Mouse (Mus musculus): ENCODE measurements at regions not wholly inside any gene's neighbourhood (a gene's known extent, or its start where the extent isn't known, plus 50 kb on each side); places are given as distances from the start of the nearest gene placed in this dataset.

DNA sequence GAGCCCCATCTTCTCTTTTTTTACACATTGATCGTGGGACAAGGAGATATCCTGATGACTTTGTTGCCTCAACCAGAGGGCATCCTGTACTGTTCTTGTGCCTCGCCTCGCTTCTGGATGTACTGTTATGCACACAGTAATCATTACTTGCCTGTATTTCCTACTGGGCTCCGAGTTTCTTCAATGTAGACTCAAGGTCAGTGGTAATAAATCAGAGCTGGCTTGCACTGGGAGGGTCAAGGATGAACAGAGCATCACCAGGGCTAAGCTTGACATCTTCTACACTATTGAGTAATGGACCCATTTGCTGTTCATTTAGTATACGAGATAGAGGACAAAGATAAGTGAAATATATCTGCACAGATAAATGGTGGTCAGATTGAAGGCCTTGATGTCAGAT, 295.1 kb upstream of the Igfbp3 start:
- no peak for DNase-seq (ENCODE audit: low spot score)

DNA sequence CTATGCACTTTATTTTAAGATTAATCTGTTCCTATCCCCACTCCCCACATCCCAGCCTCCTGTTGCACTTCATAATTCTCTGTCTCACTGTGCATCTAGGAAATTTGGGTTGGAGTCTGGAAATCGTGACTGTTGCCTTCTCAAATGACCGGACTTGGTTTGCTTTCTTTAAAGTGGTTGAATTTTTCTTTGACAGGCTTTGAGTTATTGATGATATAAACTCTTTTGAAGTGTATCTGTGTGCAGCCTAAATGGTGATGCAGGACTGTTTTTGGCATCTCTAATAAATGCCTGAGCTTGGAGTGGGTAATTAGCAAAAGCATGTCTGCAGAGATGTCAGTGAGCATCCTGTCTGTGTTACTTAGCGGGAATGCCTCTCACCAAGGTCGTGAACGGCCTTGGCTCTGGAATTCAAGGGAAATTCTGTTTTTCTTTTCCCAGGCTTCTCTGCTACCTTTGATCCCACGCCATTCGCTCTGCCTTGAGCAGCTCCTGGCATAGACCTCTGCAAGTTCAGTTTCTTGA, 292.8 kb upstream of the Igfbp3 start:
- no peak for DNase-seq (ENCODE audit: low spot score)

DNA sequence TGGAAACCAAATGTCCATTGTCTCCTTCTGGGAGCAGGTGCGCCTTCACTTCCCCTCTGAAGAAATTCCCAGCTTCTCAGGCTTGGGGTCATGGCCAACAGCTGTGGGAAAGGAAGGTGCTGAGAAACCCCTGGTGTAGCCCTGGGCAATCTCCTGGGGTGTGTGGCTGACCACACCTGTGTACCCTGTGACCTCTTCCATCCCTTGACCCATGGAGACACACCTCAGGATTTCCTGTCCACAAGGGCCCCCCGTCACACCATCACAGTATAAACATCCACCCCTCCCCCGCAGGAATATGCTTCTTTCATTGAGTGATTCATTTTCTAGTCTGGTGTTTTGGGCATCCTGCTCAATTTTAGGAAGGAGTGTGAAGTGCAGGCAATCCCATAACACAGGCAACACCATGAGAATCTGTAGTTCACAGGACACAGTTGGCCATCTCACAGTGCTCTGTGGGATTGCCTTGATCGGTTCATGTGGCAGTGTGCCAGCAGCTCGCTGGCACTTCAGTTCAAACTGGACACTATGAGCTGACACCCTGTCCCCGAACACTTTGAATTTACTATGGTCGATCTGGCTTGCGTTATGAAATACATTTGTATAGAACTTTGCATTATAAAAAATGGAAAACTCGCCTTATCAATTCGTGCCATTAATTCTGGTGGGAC, 291.1 kb upstream of the Igfbp3 start:
- no peak for DNase-seq (ENCODE audit: low spot score)

DNA sequence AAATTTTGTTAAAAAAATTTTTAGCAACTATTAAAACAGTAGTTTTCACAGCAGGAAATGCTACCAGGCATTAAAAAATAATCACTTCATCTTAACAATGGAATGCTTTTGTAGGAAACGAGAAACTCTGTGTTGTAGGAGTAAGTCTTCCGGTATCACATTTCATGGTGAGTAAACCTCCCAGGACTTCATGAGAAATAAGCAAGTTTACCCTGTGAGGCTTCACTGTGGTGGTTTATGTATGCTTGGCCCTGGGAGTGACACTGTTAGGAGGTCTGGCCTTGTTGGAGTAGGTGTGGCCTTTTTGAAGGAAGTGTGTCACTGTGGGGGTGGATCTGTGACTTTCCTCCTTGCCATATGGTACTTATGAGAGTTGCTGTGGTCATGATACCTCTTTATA, 289.0 kb upstream of the Igfbp3 start:
- DNase-seq (ENCODE audit: low spot score) = no peak

DNA sequence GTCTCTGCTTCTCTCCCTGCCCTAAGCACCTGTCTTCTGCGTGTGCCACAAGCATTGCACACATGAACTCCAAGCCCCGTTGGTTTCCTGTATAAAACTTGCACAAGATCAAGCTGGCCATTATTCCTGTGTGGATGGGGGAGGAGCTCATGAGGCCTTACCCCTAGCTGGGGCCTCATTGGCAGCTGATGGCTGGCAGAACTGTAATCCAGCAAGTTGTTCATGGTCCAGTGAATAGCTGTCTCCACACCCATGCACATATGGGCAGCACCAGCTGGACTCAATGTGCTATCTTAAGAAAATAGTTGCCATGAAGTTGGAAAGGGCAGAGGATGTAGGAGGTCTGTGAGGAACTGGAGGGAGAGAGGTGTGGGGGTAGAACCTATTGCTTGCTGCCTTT, 288.3 kb upstream of the Igfbp3 start:
- no peak for DNase-seq (ENCODE audit: low spot score)

DNA sequence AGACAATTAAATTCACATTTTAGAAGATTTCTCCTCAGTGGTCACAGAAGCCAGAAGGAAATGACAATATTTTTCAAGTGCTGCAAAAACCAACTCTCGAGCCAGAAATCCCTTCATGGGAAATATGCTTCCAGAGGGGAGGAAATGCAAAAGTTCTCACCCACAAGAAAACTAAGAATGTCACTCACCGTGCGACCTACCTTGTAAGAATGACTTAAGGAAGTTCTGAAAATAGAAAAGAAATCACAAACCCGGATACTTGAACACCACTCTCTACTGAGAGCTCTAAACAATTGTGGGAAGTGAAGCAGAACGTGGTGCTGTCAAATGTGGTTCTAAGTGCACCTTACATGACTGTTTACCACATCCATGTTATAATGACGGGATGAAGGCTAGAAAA, 284.1 kb upstream of the Igfbp3 start:
- no peak for DNase-seq (ENCODE audit: low spot score)

DNA sequence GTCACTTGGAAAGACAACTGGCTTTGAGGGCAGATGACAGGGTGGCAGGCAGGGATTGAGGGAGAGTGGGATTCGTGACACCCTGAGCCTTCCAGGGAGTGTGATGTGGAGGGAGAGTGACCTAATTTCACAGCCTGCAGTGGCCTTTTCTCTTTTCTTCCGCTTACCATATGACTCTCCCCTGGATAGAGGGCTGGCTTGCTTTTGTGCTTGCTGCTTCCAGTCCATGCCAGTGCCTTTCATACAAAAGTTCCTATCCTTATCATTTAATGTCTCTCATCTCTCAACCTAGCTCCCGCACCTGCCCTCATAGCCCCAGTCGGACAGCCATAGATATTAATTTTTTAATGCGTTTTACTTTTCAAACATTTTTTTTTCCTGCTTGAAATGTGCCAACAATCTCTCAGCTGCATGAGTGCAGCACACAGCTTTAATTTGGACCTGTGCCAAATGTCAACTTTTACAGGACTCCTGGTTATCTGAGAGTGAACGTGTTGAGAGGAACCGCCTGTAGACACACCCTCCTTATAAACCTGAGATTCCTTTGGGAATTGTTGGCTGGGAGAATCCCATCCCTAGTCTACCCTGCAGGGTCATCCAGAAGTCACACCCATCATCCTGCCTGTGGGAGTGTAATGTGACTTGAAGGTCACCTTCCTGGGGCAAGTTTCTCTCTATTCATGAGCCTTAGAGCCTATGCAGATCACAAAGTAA, 260.3 kb upstream of the Igfbp3 start:
- DNase-seq (ENCODE audit: low spot score) = no peak

DNA sequence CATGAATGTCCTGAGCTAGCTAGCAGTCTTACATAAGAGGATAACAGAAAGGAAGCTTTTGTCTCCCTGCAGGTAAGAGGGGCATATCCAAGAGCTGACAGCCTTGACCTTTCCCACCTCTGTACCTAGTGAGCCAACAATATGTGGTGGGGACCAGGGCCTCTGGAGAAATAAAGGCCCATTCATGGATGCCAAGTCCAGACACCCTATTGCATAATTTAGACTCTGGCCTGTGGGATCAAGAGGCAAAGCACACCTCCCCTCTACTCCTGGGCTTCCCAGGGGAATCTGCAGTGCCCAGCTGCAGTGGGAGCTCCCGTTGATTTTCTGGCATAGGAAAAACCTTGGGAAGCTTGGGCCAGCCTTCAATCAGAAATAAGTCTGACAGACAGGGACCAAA, 251.8 kb upstream of the Igfbp3 start:
- DNase-seq (ENCODE audit: low spot score) = no peak

DNA sequence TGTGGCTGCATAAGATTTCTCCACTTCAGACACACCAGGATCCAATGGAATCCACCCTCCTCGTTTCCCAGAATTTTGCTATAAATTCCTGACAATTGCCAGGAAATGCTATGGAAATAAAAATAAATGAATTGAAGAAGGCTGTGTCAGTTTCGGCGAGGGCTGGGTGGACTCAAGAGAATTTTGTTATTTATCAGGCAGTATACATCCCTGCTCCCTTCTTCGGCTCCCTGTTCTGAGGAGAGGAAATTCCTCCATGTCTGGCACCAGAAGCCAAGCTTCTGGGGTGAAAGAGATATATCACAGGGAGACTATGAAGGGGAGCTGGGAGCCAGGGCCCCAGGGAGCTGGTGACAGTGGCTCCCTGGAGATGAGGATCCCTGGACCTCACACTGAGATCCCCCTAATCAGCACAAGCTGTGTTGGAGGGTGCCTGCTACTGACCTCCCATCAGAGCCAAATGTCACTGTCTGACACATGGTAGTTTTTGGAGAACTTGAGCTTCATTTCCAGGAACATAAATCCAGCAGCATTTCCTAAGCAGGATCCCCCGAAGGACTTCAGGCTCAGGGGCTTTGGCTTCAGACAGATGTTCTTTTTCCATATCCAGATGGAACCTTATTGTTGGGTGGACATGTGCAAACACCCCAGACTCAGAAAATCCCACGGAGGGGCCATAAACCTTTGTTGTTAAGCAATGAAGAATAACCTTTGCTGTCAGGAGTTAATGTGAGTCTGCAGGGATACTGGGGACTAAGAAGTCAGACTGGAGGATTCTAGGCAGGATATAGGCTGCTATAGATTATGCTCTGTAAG, 248.4 kb upstream of the Igfbp3 start:
- DNase-seq (ENCODE audit: low spot score) = no peak

DNA sequence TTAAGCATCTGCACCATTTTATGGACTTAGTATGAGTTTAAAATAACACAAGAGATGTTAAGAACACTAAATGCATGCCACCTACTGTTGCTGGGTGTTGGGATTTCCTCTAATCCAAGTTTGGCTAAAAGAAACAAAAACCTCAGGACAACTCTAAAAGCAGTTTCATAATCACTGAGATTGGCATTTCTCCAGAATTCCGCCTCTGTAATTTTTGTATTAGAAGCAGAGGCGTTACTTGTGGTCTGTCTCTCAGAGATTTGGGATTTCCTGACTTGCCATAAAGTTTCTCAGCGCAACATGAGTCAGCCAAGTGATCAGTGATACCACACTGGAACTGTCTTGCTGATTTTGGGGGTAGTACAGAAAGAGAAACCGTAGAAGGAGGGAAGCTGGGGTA, 238.0 kb upstream of the Igfbp3 start:
- DNase-seq (ENCODE audit: low spot score) = no peak

DNA sequence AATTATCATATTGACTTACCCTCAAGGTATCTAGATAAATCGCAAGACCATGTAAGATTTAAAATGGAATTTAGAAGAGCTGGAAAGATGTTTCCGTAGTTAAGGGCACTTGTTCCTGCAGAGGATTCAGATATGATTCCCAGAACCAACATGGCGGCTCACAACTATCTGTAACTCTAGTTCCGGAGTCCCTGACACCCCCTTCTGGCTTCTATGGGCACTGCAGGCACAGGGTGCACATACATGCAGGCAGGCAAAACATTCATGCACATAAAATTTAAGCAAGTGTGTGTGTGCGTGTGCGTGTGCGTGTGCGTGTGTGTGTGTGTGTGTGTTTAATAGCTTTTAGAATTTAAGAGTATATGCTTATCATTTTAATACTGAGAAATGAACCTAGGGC, 230.8 kb upstream of the Igfbp3 start:
- no peak for DNase-seq (ENCODE audit: low spot score)

DNA sequence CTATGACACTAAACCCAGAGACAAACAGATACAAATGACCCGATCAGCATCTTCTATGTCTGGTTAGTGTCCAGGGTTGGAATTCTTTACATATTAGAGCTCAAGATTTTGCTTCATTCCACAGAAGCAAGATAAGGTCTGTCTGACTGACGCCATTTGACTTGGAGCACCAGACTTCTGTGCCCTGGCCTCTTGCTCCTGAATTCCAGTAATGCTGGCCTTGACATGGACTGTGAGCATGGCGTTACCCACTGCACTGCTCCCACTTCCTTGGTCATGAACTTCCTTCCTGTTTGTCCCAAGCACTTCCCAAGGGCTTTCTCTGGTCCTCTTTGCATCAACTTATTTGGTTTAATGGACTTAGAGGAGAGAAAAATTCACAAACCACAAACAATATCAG, 225.6 kb upstream of the Igfbp3 start:
- no peak for DNase-seq (ENCODE audit: low spot score)

DNA sequence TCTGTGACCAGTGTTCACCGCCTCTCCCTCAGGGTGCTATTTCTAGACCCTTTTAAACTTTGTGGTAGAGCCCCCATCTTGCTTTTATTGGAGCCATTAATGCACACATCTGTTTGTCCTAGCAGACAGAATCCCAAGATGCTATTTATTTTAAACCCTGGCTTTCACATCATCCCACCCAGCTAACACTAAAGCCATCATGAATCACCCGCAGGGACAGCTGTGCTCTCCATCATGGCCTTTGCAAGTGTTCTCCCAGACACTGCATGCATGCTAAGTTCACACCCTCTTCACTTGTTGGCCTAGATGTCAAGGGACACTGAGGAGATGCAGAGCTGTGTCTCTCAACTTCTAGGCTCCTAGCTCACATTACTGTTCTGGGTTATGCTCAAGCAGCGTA, 220.9 kb upstream of the Igfbp3 start:
- DNase-seq (ENCODE audit: low spot score) = no peak

DNA sequence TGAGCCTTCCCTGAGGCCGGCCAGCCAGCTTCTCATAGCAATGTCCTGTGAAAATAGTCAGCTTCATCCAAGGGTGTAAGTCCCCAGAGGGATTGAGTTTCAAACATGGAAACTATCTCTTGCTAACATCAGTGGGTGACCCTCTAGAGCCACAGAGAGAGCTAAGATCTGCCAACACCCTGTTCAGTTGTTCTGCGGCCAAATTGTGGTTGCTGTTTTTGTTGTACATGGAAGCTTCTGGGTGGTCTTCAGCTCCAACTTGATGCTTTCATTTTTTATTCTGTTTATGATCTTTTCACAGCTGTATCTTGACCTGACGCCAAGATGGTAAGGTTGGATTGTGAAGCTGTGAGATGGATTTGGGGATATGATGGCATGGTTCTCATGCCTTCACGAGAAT, 214.0 kb upstream of the Igfbp3 start:
- no peak for DNase-seq (ENCODE audit: low spot score)

DNA sequence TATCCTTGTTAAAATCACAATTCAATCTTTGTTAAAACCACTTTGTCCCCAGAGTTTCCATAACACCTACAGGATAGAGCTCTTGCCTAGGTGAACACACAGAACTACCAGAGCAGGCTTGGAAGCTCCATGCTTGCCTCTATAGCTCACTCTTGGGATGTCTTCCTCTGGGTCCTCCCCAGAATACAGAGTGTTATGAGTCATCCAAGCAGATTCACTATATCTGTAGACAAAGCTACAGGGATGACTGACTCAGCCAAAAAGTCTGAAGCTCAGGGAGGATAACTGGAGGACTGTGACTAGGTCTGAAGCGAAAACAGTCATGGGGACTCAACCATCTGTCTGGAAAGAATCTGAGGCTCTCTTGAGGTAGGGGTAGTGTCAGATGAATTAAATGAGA, 211.5 kb upstream of the Igfbp3 start:
- no peak for DNase-seq (ENCODE audit: low spot score)

DNA sequence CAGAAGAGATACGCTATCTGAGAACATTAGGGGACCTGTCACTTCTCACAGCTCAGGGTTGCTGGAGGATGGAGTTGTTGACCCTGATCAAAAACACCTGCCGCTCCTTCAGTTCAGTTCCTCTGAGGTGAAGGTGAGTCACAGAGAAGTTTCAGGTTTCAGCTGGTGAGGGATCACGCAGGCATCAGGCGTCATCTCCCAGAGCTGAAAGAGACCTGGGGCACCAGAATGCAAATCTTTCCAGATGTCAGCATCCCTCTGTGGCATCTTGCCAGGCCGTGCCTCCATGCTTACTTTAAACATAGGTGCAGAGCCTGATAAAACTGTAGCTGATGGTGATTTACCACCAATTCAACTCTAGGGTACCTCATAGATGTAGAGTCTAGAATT, 210.4 kb upstream of the Igfbp3 start:
- DNase-seq (ENCODE audit: low spot score) = no peak

DNA sequence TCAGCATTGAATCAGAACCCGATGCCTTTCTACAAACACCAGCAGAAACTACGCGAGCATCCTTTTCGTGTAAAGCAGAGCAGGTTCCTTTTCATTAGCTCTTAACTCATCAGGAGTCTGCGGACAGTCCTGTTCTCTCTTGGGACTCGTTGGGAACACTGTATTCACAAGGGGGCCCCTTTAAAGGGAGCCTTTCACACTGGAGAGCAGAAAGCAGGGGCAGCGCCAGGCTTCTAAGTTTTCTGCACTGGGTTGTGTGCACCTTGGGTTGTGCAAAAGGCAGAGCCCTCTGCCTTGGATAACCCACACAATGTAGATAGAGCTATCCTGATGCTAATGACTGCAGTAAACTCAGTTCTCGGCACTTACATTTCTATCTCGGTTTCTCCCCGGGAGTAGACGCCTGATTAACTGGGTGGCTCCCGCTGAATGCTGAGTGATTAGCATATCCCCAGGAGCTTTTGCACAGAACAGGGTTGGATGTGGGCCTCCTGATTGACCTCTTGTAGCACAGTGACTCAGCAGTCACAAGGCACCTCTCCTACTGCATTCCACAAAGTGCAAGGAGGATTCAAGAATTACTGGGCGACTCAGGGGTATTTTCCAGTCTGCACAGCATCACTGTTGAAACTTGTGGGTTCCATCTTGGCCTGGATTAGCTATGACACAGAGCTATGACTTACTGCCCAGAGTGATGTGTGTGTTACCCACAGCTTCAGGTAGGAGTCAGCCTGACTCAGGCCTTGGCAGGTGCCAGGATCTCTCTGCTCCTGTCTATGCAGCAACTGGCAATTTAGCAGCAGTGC, 209.8 kb upstream of the Igfbp3 start:
- peak; percentile 4 for DNase-seq (ENCODE audit: low spot score)

DNA sequence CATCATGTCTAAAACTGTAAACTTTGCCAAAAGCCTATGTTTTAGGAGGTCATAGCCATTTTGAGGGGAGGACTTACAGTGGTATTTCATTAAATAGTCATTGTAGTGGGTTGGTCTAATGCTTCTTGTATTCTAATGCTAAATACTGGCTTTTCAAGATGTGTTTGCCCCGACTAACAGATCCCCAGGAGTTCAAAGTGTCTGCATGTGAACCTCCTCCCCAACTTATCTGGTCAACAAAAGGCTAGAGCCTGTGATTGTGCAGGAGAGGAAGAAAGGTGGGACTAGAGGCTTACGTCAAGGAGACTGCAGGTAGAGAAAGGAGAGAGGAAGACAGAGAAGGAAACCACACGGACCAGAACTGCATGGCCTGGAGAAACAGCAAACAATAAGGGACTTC, 198.9 kb upstream of the Igfbp3 start:
- no peak for DNase-seq (ENCODE audit: low spot score)

DNA sequence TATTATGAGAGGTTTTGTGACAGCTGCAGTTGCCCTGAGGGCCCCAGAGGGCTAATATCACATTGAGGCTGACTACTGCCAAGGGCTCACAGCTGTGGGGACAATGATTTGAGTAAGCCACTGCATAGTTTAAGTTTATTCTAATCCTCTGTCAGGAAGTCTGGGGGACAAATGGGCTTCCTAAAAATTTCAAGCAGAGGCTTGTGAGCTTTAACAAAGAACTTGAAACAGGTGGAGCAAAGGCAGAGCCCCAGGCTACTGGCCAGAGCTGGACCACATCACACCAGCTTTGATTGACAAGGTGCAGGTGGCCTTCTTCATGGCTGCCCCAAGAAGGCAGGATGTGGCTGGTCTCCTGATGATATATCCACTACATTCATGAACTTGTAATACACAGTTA, 195.3 kb upstream of the Igfbp3 start:
- no peak for DNase-seq (ENCODE audit: low spot score)

DNA sequence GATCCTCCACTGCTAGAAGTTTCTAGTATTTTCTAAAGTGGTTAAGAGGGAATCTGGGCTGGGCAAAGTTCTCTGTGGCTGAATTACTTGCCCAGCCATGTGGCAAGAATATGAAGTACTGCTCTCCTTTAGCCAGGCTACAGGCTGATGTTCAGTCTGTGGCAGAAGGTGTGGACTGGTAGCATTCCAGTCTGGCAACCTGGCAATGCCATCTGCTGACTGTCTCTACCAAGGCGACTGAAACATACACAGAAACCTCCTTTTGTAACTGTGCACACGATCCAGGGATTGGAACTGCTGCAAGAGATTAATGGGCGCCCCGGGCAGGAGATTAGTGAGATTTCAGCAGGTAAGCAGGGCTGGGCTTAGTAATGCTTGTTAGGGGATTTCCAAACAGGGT, 190.9 kb upstream of the Igfbp3 start:
- DNase-seq (ENCODE audit: low spot score) = no peak

DNA sequence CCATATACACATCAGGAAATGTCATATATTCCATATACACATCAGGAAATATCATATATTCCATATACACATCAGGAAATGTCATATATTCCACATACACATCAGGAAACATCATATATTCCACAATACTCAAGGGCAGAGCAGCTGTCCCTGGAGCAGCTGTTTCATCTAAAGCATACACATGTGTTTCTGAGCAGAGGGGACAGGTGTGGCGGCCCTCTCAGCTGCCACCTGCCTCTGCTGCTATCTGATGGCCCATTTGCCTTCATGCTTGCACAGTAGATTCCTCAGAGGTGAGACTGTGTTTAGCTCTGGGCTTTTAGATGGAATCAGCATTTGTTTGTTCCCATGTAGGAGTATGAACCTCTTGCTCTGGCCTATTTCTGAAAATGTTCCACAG, 158.1 kb upstream of the Igfbp3 start:
- DNase-seq (ENCODE audit: low spot score) = no peak

DNA sequence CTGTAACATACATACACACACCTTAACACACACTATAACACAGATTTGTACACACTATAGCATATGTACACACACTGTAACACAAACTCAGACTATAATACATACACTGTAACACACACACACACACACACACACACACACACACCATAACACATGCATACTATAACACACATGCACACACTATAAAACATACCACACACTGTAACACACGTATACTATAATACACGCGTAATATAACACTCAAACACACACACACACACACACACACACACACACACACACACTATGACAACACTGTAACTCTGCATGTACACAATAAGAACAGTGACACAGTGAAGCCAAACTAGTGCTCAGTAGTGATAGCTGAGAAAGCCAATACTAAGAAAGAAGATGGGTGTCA, 147.7 kb upstream of the Igfbp3 start:
- no peak for DNase-seq (ENCODE audit: low spot score)

Measured in lung, postnatal 25 days (tissue).